Mouse (Mus musculus): ENCODE results near the gene Ly6g6c. TPM values are rescaled to one million over a fixed set of nuclear protein-coding genes. Genes with fewer than 3 reads are reported as not detected.

Ly6g6c gene
- total and polyA plus RNA-seq, 2 experiments from 2014 or later, result not detected

GRCm38 (mm10) chr17:35044904-35045806 lies 20.0 kb upstream of the Ly6g6c start:
- TF ChIP-seq CTCF (IDR thresholded peaks at IDR 0.05; ENCODE audit: low read depth), result no peak
- H3K4me2 ChIP-seq (ENCODE audit: low read depth, low read length), result peak overlapping the region; percentile 74; the same call in 1 of the 2 replicates
- no peak for DNase-seq (ENCODE audit: low spot score)
- no peak overlapping the region for H3K4me3 ChIP-seq (ENCODE audit: low read length)
- no peaks in the 10 kb centered on the region for H3K36me3 ChIP-seq (ENCODE audit: insufficient read depth, low read length)
- H3K27ac ChIP-seq, result no peak overlapping the region
- no peak for ATAC-seq
- H3K27me3 ChIP-seq (ENCODE audit: insufficient read depth, low read length), result no peaks in the 10 kb centered on the region
- no peaks in the 10 kb centered on the region for H3K9me3 ChIP-seq (ENCODE audit: low read length)
- 87% methylated on average over 7 of the region's 7 CpGs for WGBS
- H3K4me1 ChIP-seq (ENCODE audit: insufficient read depth, low read length), result 0 out of 2 replicates have a peak, but pooled peaks cover 4% of the 10 kb centered on the region
- H3K9ac ChIP-seq (replicated peaks; ENCODE audit: low read length), result no peak overlapping the region; the same call in 1 of the 2 replicates

- H3K4me2 ChIP-seq (ENCODE audit: low read depth, low read length), result peak overlapping the region; percentile 74
- peak overlapping the region; percentile 67 for H3K9ac ChIP-seq (replicated peaks; ENCODE audit: low read length)
- no peak for TF ChIP-seq CTCF (IDR thresholded peaks at IDR 0.05; ENCODE audit: low read depth)
- peak overlapping the region; percentile 53 for H3K4me3 ChIP-seq (ENCODE audit: low read length)
- H3K27ac ChIP-seq, result peak overlapping the region; percentile 51; the same call in 1 of the 2 replicates
- H3K4me1 ChIP-seq (ENCODE audit: insufficient read depth, low read length), result 0 out of 2 replicates have a peak, but pooled peaks cover 4% of the 10 kb centered on the region
- no peaks in the 10 kb centered on the region for H3K36me3 ChIP-seq (ENCODE audit: insufficient read depth, low read length)
- no peaks in the 10 kb centered on the region for H3K27me3 ChIP-seq (ENCODE audit: insufficient read depth, low read length)
- 7% methylated on average over 41 of the region's 48 CpGs for WGBS
- ATAC-seq (peak; percentile 81; the same call in 1 of the 2 replicates), DNase-seq (ENCODE audit: low spot score) (no peak)
- H3K9me3 ChIP-seq (ENCODE audit: low read length), result no peaks in the 10 kb centered on the region
These were observed 19.1 kb upstream of the Ly6g6c start for GRCm38 (mm10) chr17:35045807-35046680.

GRCm38 (mm10) chr17:35046681-35047455 lies 18.3 kb upstream of the Ly6g6c start, which contains the start of gene Msh5:
TSS of gene Msh5 (minus strand) at chr17:35046745.
- Histone ChIP-seq H3K4me3 (ENCODE audit: low read length) (peak within 1 kb of the TSS; percentile 53), H3K9me3 (ENCODE audit: low read length) (no peaks in the 10 kb centered on the region), H3K4me1 (ENCODE audit: insufficient read depth, low read length) (0 out of 2 replicates have a peak, but pooled peaks cover 4% of the 10 kb centered on the region), H3K36me3 (ENCODE audit: insufficient read depth, low read length) (no peaks in the 10 kb centered on the region), H3K9ac (replicated peaks; ENCODE audit: low read length) (peak within 1 kb of the TSS; percentile 67), H3K27ac (peak within 1 kb of the TSS; percentile 51), H3K4me2 (ENCODE audit: low read depth, low read length) (peak within 1 kb of the TSS; percentile 74), H3K27me3 (ENCODE audit: insufficient read depth, low read length) (no peaks in the 10 kb centered on the region)
- ATAC-seq (peak; percentile 99), DNase-seq (ENCODE audit: low spot score) (peak; percentile 99)
- TF ChIP-seq CTCF (IDR thresholded peaks at IDR 0.05; ENCODE audit: low read depth), result no peak
- WGBS, result 3% methylated on average over 32 of the region's 33 CpGs

- Histone ChIP-seq H3K4me2 (ENCODE audit: low read depth, low read length) (no peak overlapping the region), H3K27ac (peak overlapping the region; percentile 64; the same call in 1 of the 2 replicates)
These were observed 17.5 kb upstream of the Ly6g6c start for GRCm38 (mm10) chr17:35047688-35048087.

GRCm38 (mm10) chr17:35048149-35048931 lies 16.8 kb upstream of the Ly6g6c start:
- Histone ChIP-seq H3K4me1 (ENCODE audit: insufficient read depth, low read length) (0 out of 2 replicates have a peak, but pooled peaks cover 4% of the 10 kb centered on the region), H3K27ac (peak overlapping the region; percentile 64; the same call in 1 of the 2 replicates), H3K4me2 (ENCODE audit: low read depth, low read length) (no peak overlapping the region), H3K27me3 (ENCODE audit: insufficient read depth, low read length) (no peaks in the 10 kb centered on the region), H3K4me3 (ENCODE audit: low read length) (no peak overlapping the region), H3K9me3 (ENCODE audit: low read length) (no peaks in the 10 kb centered on the region), H3K36me3 (ENCODE audit: insufficient read depth, low read length) (no peaks in the 10 kb centered on the region), H3K9ac (replicated peaks; ENCODE audit: low read length) (no peak overlapping the region)
- WGBS, result 36% methylated on average over 10 of the region's 11 CpGs
- no peak for TF ChIP-seq CTCF (IDR thresholded peaks at IDR 0.05; ENCODE audit: low read depth)
- no peak for DNase-seq (ENCODE audit: low spot score)
- no peak for ATAC-seq

More at GRCm38 (mm10) chr17:35047688-35048087, 17.5 kb upstream of the Ly6g6c start:
- ATAC-seq (no peak), DNase-seq (ENCODE audit: low spot score) (no peak)
- Histone ChIP-seq H3K27me3 (ENCODE audit: insufficient read depth, low read length) (no peaks in the 10 kb centered on the region), H3K9ac (replicated peaks; ENCODE audit: low read length) (no peak overlapping the region), H3K36me3 (ENCODE audit: insufficient read depth, low read length) (no peaks in the 10 kb centered on the region), H3K9me3 (ENCODE audit: low read length) (no peaks in the 10 kb centered on the region), H3K4me1 (ENCODE audit: insufficient read depth, low read length) (0 out of 2 replicates have a peak, but pooled peaks cover 4% of the 10 kb centered on the region), H3K4me3 (ENCODE audit: low read length) (no peak overlapping the region)
- TF ChIP-seq CTCF (IDR thresholded peaks at IDR 0.05; ENCODE audit: low read depth), result no peak
- 58% methylated on average over 1 of the region's 1 CpGs for WGBS
